Mouse (Mus musculus) kidney, adult 2 months (tissue): ENCODE results near the gene Copz1.

Source experiments
- CTCF ChIP-seq: fragments of 200-500 bp; conservative IDR thresholded peaks from 2 replicates; pipeline ENCODE4 v1.5.1; 2011; ENCODE audit warnings: low read depth, mild to moderate bottlenecking, control low read depth, low read length, moderate library complexity, mixed read lengths; ENCODE audit not compliant: insufficient read depth, insufficient read length
- POLR2A ChIP-seq: fragments of 200-500 bp; IDR thresholded peaks from one replicate; pipeline ENCODE4 v1.6.1; 2011; ENCODE audit warnings: low read depth, low read length, control low read depth

DNA sequence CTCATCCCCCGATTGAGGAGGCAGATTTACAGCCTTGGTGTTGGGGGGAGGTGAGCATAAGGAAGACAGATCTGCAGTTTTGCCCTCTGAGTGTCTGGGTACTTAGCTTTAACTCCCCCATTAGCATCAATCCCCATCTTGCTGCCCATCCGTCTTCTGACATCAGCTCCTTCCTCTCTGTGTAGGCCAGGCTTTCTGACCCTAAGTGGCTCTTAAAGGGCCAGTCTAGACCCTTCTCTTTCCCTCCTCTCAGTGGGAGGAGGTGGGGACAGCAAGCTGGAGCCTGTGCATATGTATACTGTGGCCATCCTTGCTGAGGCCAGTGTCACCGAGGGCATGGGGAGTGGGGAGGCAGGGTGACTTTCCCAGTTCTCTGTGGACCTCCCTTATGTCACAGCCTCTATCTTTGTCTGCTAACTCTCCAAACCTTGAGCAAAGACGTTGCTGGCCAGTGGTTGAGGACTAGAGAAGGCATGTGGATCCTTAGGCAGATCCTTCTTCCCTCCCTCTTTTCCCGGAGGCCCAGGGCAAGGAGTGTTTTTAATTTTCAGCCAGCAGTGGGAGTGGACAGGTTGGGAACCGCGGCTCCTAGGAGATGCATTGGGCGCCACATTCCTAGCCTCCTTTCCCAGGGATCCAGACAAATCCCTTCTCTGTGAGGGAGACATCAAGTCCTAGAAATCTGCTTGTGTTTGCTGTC lies 31.6 kb downstream of the Copz1 start:
- TF ChIP-seq POLR2A: no peak
- no peak for TF ChIP-seq CTCF
